Mouse (Mus musculus) midbrain, embryonic 11.5 days (tissue): ENCODE results near the gene Gfm2. TPM values are rescaled to one million over a fixed set of nuclear protein-coding genes. Genes with fewer than 3 reads are reported as not detected.

Experiments
- ATAC-seq: fragments of 200-750 bp; cut with Nextera tagmentation; 2 replicates; pipeline ENCODE4 v1.8.0; 2017; ENCODE audit warnings: moderate TSS enrichment, moderate library complexity; ENCODE audit not compliant: low FRiP score
- DNase-seq: peaks from one replicate; pipeline ENCODE4 v3.0.0; 2015; ENCODE audit warnings: low spot score; ENCODE audit errors: missing footprints
- H3K27ac ChIP-seq: fragments of 300-500 bp; sonication (generic); 2 replicates; pipeline ENCODE4 v1.5.1; 2014; ENCODE audit warnings: low read depth, low read length
- H3K27me3 ChIP-seq: fragments of 300-500 bp; sonication (generic); 2 replicates; pipeline ENCODE4 v1.6.1; 2014; ENCODE audit warnings: mild to moderate bottlenecking, low read length, moderate library complexity, mixed read lengths; ENCODE audit not compliant: control insufficient read depth, insufficient read depth
- H3K36me3 ChIP-seq: fragments of 300-500 bp; sonication (generic); 2 replicates; pipeline ENCODE4 v1.6.1; 2014; ENCODE audit warnings: mild to moderate bottlenecking, low read length, moderate library complexity, mixed read lengths; ENCODE audit not compliant: control insufficient read depth, insufficient read depth
- H3K4me1 ChIP-seq: fragments of 300-500 bp; sonication (generic); 2 replicates; pipeline ENCODE4 v1.6.1; 2014; ENCODE audit warnings: low read length; ENCODE audit not compliant: control insufficient read depth, insufficient read depth
- H3K4me2 ChIP-seq: fragments of 300-500 bp; sonication (generic); 2 replicates; pipeline ENCODE4 v1.6.1; 2014; ENCODE audit warnings: mild to moderate bottlenecking, moderate library complexity
- H3K4me3 ChIP-seq: fragments of 300-500 bp; sonication (generic); 2 replicates; pipeline ENCODE4 v1.5.1; 2014; ENCODE audit warnings: low read depth, low read length
- H3K9ac ChIP-seq: fragments of 300-500 bp; sonication (generic); 2 replicates; pipeline ENCODE4 v1.6.1; 2014; ENCODE audit warnings: low read length
- H3K9me3 ChIP-seq: fragments of 300-500 bp; sonication (generic); 2 replicates; pipeline ENCODE4 v1.6.1; 2016; ENCODE audit warnings: low read length; ENCODE audit not compliant: control insufficient read depth
- WGBS: fragments of 180-500 bp; shearing (Covaris S2); extraction: QIAGEN DNeasy Blood & Tissue Kit; methylation state at CpG from one replicate; pipeline ENCODE4 v1.1.7; 2014; 5-methylcytosine and 5-hydroxymethylcytosine counted together
- polyA plus RNA-seq: library from polyadenylated mRNA; unstranded; fragments of >200 nt; fragmentation: Nextera tagmentation; extraction: Ambion mirVana; gene quantifications from 2 replicates; pipeline ENCODE4 v1.2.1, GENCODE M21; 2014

Gene Gfm2
- polyA plus RNA-seq, 1 experiment from 2014 or later = 36.6 TPM

DNA sequence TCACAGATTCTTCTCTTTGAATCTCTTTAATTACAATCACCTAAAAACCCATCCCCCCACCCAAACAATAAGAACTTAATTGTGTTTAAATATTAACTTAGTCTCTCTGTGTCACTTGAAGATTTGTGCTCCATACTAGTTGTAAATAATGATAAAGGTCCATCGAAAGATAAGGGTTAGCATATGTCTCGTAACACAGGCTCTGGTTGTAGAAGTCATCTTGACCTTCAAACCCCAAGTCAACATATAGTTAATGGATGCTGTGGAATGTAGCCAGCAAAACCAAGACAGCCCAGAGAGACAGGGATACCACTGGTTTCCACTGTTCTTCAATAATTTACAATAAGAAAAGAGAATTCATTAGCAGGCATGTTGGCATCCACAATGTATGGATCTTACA lies 46.4 kb downstream of the Gfm2 start:
- ATAC-seq = no peak
- peak; percentile 12 for DNase-seq
- Histone ChIP-seq H3K4me2 (no peak overlapping the region), H3K4me1 (no peaks in the 10 kb centered on the region), H3K27me3 (no peaks in the 10 kb centered on the region), H3K9me3 (no peaks in the 10 kb centered on the region), H3K4me3 (no peak overlapping the region), H3K36me3 (no peaks in the 10 kb centered on the region), H3K27ac (no peak overlapping the region), H3K9ac (no peak overlapping the region)
- WGBS = 95% methylated on average over 2 of the region's 2 CpGs

DNA sequence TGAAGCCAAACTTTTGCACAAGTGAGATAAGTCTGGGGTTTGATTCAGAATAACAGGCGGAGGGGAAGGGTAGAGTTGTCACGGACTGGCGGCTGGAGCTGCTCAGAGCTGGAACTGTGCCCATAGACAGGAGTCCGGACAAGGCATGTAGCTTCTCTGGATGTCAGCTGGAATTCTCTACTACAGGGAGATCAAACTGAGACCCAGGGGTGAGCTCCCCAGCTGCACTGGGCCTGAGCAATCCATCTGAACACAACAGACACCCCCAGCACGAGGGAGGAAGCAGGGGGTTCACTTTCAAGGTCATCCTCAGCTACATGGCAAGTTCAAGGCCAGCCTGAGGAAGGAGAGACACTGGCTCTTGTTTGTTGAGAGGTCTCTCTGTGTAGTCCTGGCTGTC lies 46.9 kb downstream of the Gfm2 start:
- H3K9me3 ChIP-seq = no peaks in the 10 kb centered on the region

DNA sequence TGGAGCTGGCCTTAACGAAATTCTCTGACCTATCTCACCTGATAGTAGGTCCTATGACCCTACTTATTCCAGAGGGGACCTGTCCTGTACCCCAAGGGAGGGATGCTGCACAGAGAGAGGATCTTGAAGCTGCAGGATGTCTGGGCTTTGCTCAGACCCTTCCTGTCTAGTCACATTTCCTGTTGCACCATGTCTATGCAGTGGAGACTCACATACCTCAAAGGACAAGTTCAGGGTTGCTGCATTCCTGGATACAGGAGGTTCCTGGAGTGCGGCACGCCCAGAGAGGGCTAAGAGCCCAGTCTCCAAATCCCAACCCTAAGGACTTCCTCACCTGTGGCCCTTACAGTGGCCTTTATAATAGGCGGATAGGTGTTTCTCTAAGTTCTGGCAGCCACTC lies 48.6 kb downstream of the Gfm2 start:
- Histone ChIP-seq H3K9me3 (no peaks in the 10 kb centered on the region), H3K36me3 (no peaks in the 10 kb centered on the region), H3K4me2 (no peak overlapping the region), H3K27me3 (no peaks in the 10 kb centered on the region), H3K27ac (no peak overlapping the region), H3K4me3 (no peak overlapping the region), H3K9ac (no peak overlapping the region), H3K4me1 (no peaks in the 10 kb centered on the region)
- DNase-seq (no peak), ATAC-seq (no peak)
- WGBS = 80% methylated on average over 4 of the region's 4 CpGs

More for the DNA sequence above, 46.9 kb downstream of the Gfm2 start:
- H3K36me3 ChIP-seq = no peaks in the 10 kb centered on the region
- H3K27ac ChIP-seq = no peak overlapping the region
- ATAC-seq (no peak), DNase-seq (no peak)
- WGBS = 84% methylated on average over 5 of the region's 5 CpGs
- H3K4me1 ChIP-seq = no peaks in the 10 kb centered on the region
- H3K9ac ChIP-seq = no peak overlapping the region
- H3K27me3 ChIP-seq = no peaks in the 10 kb centered on the region
- H3K4me3 ChIP-seq = no peak overlapping the region
- no peak overlapping the region for H3K4me2 ChIP-seq

DNA sequence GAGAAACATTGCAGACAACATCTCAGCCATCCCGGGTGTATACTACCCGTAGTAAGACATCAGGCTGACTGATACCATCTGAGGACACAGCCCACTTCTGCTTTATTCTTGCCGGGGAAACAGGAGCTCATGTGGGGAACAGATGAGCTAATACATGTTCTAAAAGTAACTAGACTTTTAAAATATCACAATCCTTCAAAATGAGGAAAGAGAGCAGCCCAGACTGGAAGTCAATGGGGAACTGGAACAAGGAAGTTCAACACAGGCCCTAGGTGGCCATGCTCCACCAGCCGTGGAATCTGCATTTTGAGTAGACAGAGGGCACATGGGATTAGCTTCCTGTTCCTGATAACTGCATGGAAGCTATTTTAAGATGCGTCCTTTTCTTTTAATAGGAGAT lies 50.0 kb downstream of the Gfm2 start:
- Histone ChIP-seq H3K4me1 (no peaks in the 10 kb centered on the region), H3K9ac (no peak overlapping the region), H3K36me3 (no peaks in the 10 kb centered on the region), H3K4me3 (no peak overlapping the region), H3K27me3 (no peaks in the 10 kb centered on the region), H3K9me3 (no peaks in the 10 kb centered on the region), H3K4me2 (no peak overlapping the region), H3K27ac (no peak overlapping the region)
- no peak for ATAC-seq
- 91% methylated on average over 5 of the region's 5 CpGs for WGBS
- no peak for DNase-seq

DNA sequence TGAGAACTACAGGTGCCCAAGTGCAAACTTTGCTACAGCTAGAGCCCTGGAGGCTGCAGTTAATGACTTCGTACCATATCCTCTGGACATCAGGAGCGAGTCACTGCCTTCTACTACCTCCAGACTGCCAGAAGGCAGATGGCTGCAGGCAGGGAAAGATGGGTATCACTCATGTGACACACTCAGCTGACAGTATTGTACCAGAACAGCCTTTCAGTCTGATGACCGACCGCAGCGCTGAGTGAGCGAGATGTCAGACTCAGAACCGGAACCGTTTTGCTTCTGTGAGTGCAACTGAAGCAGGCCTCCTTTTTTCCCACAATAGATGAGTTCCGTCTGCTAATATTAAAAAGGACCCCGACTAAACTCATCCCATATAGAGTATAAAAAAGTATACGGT lies 54.9 kb downstream of the Gfm2 start:
- Histone ChIP-seq H3K4me3 (no peak overlapping the region), H3K9me3 (no peaks in the 10 kb centered on the region), H3K4me2 (no peak overlapping the region), H3K36me3 (no peaks in the 10 kb centered on the region), H3K27ac (no peak overlapping the region), H3K27me3 (no peaks in the 10 kb centered on the region; the same call in 1 of the 2 replicates), H3K4me1 (no peaks in the 10 kb centered on the region), H3K9ac (no peak overlapping the region)
- ATAC-seq = no peak
- no peak for DNase-seq
- 92% methylated on average over 11 of the region's 11 CpGs for WGBS

DNA sequence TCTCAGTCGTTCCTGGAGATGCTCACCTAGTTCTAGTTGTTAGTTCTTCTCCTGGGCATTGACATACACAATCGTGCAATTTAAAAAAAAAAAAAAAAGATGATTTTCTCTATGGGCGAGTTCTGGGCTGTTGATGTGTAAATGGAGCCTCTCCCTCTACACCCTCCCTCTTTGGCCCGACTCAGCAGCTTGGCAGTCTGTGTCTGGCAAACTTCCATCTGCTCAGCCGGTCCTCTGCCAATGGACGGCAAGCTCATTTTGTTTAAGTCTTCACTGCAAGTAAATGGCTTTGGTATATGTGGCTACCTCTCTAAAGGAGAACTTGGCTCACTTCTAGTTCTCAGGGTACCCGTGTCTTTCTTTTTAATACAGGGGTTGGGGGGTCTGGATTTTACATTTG lies 55.7 kb downstream of the Gfm2 start:
- WGBS = 70% methylated on average over 7 of the region's 7 CpGs
- Histone ChIP-seq H3K9ac (no peak overlapping the region), H3K27ac (no peak overlapping the region), H3K4me1 (no peaks in the 10 kb centered on the region), H3K27me3 (no peaks in the 10 kb centered on the region; the same call in 1 of the 2 replicates), H3K4me3 (no peak overlapping the region), H3K9me3 (no peaks in the 10 kb centered on the region), H3K4me2 (no peak overlapping the region), H3K36me3 (no peaks in the 10 kb centered on the region)
- DNase-seq = no peak
- no peak for ATAC-seq

DNA sequence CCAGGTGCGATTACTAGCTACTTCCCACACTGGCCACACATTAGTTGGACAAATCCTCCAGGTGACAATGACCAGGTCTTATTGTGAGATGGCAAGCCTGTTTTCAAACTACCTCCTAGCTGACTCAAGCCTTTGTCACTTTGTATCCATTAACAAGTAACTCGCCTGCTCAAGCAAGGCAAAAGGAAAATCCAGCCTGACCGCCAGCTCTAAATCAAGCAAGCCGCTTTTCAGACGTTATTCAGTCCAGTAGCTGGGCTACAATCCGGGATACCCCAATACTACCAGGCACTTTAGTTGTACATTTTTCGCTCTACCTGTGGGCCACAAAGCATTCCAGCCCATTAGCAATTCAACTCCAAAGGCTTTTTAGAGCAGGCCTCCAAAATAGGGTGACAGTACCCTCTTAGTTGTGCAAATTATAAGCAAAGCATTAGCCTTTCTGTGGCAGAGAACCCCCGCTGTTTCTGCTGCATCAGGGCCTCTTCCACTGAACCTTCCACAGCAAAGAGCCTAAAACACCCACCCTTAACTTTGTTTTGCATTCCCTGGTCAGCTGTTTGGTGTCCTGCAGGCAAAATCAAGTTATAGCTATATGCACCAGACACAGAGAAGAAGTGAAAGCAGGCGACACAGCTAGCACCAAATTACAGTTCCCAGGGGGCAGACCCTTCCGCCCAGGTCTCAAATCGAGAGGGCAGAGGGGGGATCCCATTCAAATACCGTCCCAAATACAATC lies 58.6 kb downstream of the Gfm2 start:
- Histone ChIP-seq H3K9me3 (no peaks in the 10 kb centered on the region), H3K9ac (no peak overlapping the region), H3K4me3 (no peak overlapping the region), H3K27me3 (no peaks in the 10 kb centered on the region; the same call in 1 of the 2 replicates), H3K36me3 (no peaks in the 10 kb centered on the region), H3K27ac (no peak overlapping the region), H3K4me1 (no peaks in the 10 kb centered on the region), H3K4me2 (no peak overlapping the region)
- ATAC-seq = no peak
- no peak for DNase-seq
- WGBS = 63% methylated on average over 12 of the region's 12 CpGs

DNA sequence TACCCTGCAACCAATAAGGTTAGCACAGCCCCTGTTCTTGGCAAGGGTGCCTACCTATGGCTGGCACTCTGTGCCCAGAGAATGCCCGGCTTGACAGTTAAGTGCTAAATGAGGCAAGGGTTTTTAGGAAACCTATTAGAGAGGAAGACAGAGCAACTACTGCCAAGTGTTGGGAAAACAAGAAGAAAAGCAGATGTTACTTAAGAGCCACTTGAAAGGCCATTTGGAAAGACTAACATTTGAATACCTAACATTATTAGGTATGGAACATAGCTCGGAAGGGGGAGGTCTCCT lies 59.1 kb downstream of the Gfm2 start:
- H3K4me2 ChIP-seq = no peak overlapping the region
- 94% methylated on average over 2 of the region's 2 CpGs for WGBS
- no peak for DNase-seq
- no peaks in the 10 kb centered on the region for H3K4me1 ChIP-seq
- no peaks in the 10 kb centered on the region for H3K9me3 ChIP-seq
- H3K27me3 ChIP-seq = no peaks in the 10 kb centered on the region; the same call in 1 of the 2 replicates
- H3K9ac ChIP-seq = no peak overlapping the region
- H3K36me3 ChIP-seq = no peaks in the 10 kb centered on the region
- ATAC-seq = no peak
- H3K4me3 ChIP-seq = no peak overlapping the region
- no peak overlapping the region for H3K27ac ChIP-seq

DNA sequence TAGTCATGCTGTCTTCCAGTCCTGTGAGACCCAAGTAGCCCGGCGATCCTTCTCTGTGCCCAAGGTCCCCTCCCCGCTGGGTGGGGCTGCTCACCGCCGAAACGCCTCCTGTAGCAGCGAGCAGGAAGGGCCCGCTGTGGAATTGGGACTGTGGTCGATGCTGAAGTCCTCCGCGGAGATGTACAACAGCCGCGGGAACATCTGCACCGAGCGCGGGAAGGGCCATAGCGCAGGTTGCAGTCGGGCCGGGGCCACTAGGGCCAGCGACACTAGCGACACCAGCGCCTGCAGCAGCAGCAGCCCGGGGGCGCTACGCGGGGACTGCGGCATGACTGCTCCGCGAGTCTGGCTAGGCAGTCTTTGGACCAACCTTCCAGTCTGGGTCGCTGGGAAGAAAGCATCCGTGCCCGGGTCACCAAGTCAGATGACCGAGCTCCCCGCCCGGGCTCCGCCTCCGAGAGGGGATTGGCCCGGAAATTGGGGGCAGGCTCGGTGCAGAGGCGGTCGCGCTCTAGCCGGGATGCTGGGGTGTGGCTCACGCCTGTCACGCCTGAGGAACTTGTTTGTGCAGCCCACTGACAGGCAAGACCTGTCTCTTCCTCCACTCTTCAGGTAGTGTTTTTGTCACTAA lies 60.3 kb downstream of the Gfm2 start, which contains the start of gene Hexb:
Gene Hexb, minus strand, starts transcription at position 426 of the 631 bp plus-strand sequence.
- Histone ChIP-seq H3K27ac (0 out of 2 replicates have a peak within 1 kb of the TSS, but pooled peaks have one; percentile 3), H3K4me3 (peak within 1 kb of the TSS; percentile 60), H3K4me1 (no peaks in the 10 kb centered on the region), H3K27me3 (no peaks in the 10 kb centered on the region; the same call in 1 of the 2 replicates), H3K9ac (peak within 1 kb of the TSS; percentile 77), H3K36me3 (no peaks in the 10 kb centered on the region), H3K4me2 (peak within 1 kb of the TSS; percentile 93), H3K9me3 (no peaks in the 10 kb centered on the region)
- under 1% methylated on average over 45 of the region's 45 CpGs for WGBS
- ATAC-seq (peak; percentile 96), DNase-seq (peak; percentile 97)
